Mouse (Mus musculus) kidney, embryonic 14.5 days (tissue): ENCODE data around the gene Mfap3. TPM values are rescaled to one million over a fixed set of nuclear protein-coding genes. Genes with fewer than 3 reads are reported as not detected.

Experiments
- ATAC-seq: fragments of 200-750 bp; cut with Nextera tagmentation; 2 replicates; pipeline ENCODE4 v1.8.0; 2017; ENCODE audit warnings: moderate number of reproducible peaks, mild to moderate bottlenecking, moderate TSS enrichment, moderate library complexity; ENCODE audit not compliant: low FRiP score, low TSS enrichment
- H3K27ac ChIP-seq: fragments of 300-500 bp; sonication (generic); 2 replicates; pipeline ENCODE4 v1.5.1; 2014; ENCODE audit warnings: low read depth, mild to moderate bottlenecking, low read length, moderate library complexity, mixed read lengths
- H3K27me3 ChIP-seq: fragments of 300-500 bp; sonication (generic); 2 replicates; pipeline ENCODE4 v1.6.1; 2014; ENCODE audit warnings: mild to moderate bottlenecking, low read length; ENCODE audit not compliant: control insufficient read depth, insufficient read depth
- H3K36me3 ChIP-seq: fragments of 300-500 bp; sonication (generic); 2 replicates; pipeline ENCODE4 v1.6.1; 2014; ENCODE audit warnings: low read length, mixed read lengths; ENCODE audit not compliant: control insufficient read depth, insufficient read depth
- H3K4me1 ChIP-seq: fragments of 300-500 bp; sonication (generic); 2 replicates; pipeline ENCODE4 v1.6.1; 2014; ENCODE audit warnings: low read length, mixed read lengths; ENCODE audit not compliant: control insufficient read depth, insufficient read depth
- H3K4me2 ChIP-seq: fragments of 300-500 bp; sonication (generic); replicated peaks from 2 replicates; pipeline ENCODE4 v1.6.1; 2014; ENCODE audit warnings: low read depth, mild to moderate bottlenecking, low read length
- H3K4me3 ChIP-seq: fragments of 300-500 bp; sonication (generic); 2 replicates; pipeline ENCODE4 v1.5.1; 2014; ENCODE audit warnings: mild to moderate bottlenecking, low read length
- H3K9ac ChIP-seq: fragments of 300-500 bp; sonication (generic); 2 replicates; pipeline ENCODE4 v1.6.1; 2014; ENCODE audit warnings: low read depth, mild to moderate bottlenecking, low read length, moderate library complexity
- H3K9me3 ChIP-seq: fragments of 300-500 bp; sonication (generic); 2 replicates; pipeline ENCODE4 v1.6.1; 2016; ENCODE audit warnings: low read length; ENCODE audit not compliant: control insufficient read depth
- WGBS: fragments of 180-500 bp; shearing (Covaris S2); extraction: QIAGEN DNeasy Blood & Tissue Kit; methylation state at CpG from one replicate; pipeline ENCODE4 v1.1.7; 2014; 5-methylcytosine and 5-hydroxymethylcytosine counted together
- polyA plus RNA-seq: library from polyadenylated mRNA; unstranded; fragments of >200 nt; fragmentation: Nextera tagmentation; extraction: Ambion mirVana; gene quantifications from 2 replicates; pipeline ENCODE4 v1.2.1, GENCODE M21; 2014

Gene Mfap3
- 39.6 and 52.6 TPM in 2 replicates for polyA plus RNA-seq

GRCm38 (mm10) chr11:57518091-57518750 is at the start of gene Mfap3, which contains the start of gene Fam114a2:
TSS of gene Mfap3 (plus strand) at chr11:57518664.
TSS of gene Fam114a2 (minus strand) at chr11:57518617.
- WGBS: under 1% methylated on average over 58 of the region's 59 CpGs
- no peaks in the 10 kb centered on the region for H3K9me3 ChIP-seq
- H3K4me3 ChIP-seq: peak within 1 kb of the TSS; percentile 74
- H3K27me3 ChIP-seq: no peaks in the 10 kb centered on the region
- peak within 1 kb of the TSS; percentile 49 for H3K27ac ChIP-seq
- peaks cover 8% of the 10 kb centered on the region; the same call in 1 of the 2 replicates for H3K36me3 ChIP-seq
- peak within 1 kb of the TSS; percentile 81 for H3K9ac ChIP-seq
- H3K4me1 ChIP-seq: peaks cover 15% of the 10 kb centered on the region
- H3K4me2 ChIP-seq: peak within 1 kb of the TSS; percentile 40
- peak; percentile 96 for ATAC-seq

DNA sequence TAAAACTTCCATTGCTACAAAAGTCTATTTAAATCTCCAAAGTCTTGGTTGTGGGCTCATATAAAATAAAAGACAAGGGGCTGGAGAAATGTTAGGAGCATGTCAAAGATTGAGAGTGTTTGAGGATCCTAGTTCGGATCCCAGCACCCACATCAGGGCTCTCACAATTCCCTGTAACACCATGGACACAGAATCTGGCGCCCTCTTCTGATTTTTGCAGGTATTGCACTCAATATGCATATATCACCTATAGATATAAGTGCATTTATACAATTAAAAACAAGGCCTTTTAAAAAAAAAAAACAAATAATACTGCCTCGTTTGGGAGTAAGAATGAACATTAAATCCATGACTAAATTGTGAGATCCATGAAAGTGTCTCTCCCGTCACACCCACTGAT is 49.8 kb upstream of the Mfap3 start:
- whole genome bisulfite sequencing: 72% methylated on average over 4 of the region's 4 CpGs
- H3K27ac ChIP-seq: no peak overlapping the region
- H3K9ac ChIP-seq: no peak overlapping the region
- H3K4me2 ChIP-seq: no peak overlapping the region
- no peaks in the 10 kb centered on the region for H3K36me3 ChIP-seq
- H3K4me1 ChIP-seq: no peaks in the 10 kb centered on the region
- no peak overlapping the region for H3K4me3 ChIP-seq
- H3K27me3 ChIP-seq: no peaks in the 10 kb centered on the region
- H3K9me3 ChIP-seq: peaks cover 3% of the 10 kb centered on the region; the same call in 1 of the 2 replicates
- ATAC-seq: no peak

DNA sequence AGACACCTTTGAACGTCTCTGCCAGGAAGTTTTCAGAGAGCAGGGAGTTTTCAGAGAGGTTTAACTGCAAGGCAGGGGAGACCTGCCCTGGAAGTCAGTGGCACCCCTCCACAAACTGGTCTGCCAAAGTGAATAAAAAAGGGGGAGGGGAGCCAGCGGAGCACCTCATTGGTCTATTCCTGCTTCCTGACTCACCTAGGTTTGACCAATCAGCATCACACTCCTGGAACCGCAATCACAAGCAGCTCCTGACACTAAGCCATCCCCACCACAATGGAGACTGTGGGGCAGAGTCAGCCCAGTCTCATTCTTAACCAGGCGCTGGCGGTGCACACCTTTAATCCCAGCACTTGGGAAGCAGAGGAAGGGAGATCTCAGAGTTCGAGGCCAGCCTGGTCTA is 48.4 kb upstream of the Mfap3 start:
- Histone ChIP-seq H3K27ac (no peak overlapping the region), H3K27me3 (no peaks in the 10 kb centered on the region), H3K9me3 (peaks cover 3% of the 10 kb centered on the region; the same call in 1 of the 2 replicates), H3K4me1 (no peaks in the 10 kb centered on the region), H3K4me2 (no peak overlapping the region), H3K4me3 (no peak overlapping the region), H3K9ac (no peak overlapping the region), H3K36me3 (no peaks in the 10 kb centered on the region)
- no peak for ATAC-seq
- 58% methylated on average over 6 of the region's 6 CpGs for WGBS

DNA sequence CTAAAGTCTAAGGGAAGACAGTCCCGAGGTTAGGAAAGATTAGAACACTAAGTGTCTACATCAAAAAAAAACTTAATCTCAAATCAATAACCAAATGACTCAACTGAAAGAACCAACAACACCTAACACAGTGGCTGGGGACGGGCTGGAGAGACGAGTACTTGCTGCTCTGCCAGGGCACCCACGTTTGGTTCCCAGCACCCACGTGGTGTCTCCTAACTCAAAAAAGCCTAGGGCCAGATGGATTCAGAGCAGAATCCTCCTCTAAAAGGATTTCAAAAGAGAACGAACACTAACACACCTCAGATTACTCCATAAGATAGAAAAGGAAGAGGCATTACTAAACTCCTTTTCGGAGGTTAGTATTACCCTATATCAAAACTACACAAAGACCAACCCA is 47.5 kb upstream of the Mfap3 start:
- ATAC-seq: no peak
- no peaks in the 10 kb centered on the region for H3K4me1 ChIP-seq
- no peak overlapping the region for H3K4me3 ChIP-seq
- H3K4me2 ChIP-seq: no peak overlapping the region
- peaks cover 3% of the 10 kb centered on the region; the same call in 1 of the 2 replicates for H3K9me3 ChIP-seq
- WGBS: 89% methylated on average over 7 of the region's 7 CpGs
- H3K27ac ChIP-seq: no peak overlapping the region
- H3K27me3 ChIP-seq: no peaks in the 10 kb centered on the region
- no peaks in the 10 kb centered on the region for H3K36me3 ChIP-seq
- no peak overlapping the region for H3K9ac ChIP-seq

DNA sequence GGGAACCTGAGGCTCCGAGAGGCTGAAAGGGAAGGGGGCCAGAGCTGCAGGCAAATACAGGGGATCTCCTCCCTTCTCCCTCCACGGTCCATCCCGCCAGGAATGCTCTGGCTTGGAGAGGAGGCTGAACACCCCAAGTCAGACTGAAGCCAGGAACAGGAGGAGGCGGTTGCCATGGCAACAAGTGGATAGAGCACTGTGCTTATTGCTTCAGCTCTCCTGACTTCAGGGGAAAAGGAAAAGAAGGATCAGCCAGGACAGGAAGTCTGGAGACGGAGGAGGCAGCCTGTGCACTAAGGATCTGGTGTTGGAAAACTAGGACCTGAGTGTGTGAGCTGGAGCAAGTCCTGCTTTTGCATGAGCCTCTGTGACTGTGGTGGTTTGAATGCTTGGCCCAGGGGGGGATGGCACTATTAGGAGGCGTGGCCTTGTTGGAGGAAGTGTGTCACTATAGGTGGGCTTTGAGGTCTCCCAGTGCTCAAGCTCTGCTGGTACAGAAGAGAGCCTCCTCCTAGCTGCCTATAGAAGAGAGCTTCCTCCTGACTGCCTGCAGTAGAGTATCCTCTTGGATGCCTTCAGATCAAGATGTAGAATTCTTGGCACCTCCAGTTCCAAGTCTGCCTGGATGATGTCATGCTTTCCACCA is 44.0 kb upstream of the Mfap3 start:
- no peak overlapping the region for H3K4me2 ChIP-seq

GRCm38 (mm10) chr11:57475119-57475518 is 43.3 kb upstream of the Mfap3 start:
- no peak overlapping the region for H3K27ac ChIP-seq
- H3K27me3 ChIP-seq: no peaks in the 10 kb centered on the region
- no peak overlapping the region for H3K9ac ChIP-seq
- WGBS: 62% methylated on average over 6 of the region's 6 CpGs
- no peaks in the 10 kb centered on the region for H3K4me1 ChIP-seq
- no peak for ATAC-seq
- no peaks in the 10 kb centered on the region for H3K36me3 ChIP-seq
- H3K4me3 ChIP-seq: no peak overlapping the region
- no peak overlapping the region for H3K4me2 ChIP-seq
- no peaks in the 10 kb centered on the region for H3K9me3 ChIP-seq

More for the DNA sequence above, 44.0 kb upstream of the Mfap3 start:
- H3K4me1 ChIP-seq: no peaks in the 10 kb centered on the region
- H3K9ac ChIP-seq: no peak overlapping the region
- H3K27me3 ChIP-seq: no peaks in the 10 kb centered on the region
- WGBS: 73% methylated on average over 6 of the region's 6 CpGs
- ATAC-seq: 0 out of 2 replicates have a peak, but pooled peaks have one; percentile 20
- no peaks in the 10 kb centered on the region for H3K9me3 ChIP-seq
- no peak overlapping the region for H3K27ac ChIP-seq
- H3K36me3 ChIP-seq: no peaks in the 10 kb centered on the region
- H3K4me3 ChIP-seq: no peak overlapping the region

GRCm38 (mm10) chr11:57478077-57478476 is 40.4 kb upstream of the Mfap3 start:
- ATAC-seq: no peak
- whole genome bisulfite sequencing: 92% methylated on average over 5 of the region's 5 CpGs
- Histone ChIP-seq H3K4me3 (no peak overlapping the region), H3K27me3 (no peaks in the 10 kb centered on the region), H3K27ac (no peak overlapping the region), H3K9ac (no peak overlapping the region), H3K4me2 (no peak overlapping the region), H3K9me3 (no peaks in the 10 kb centered on the region), H3K36me3 (peaks cover 9% of the 10 kb centered on the region; the same call in 1 of the 2 replicates), H3K4me1 (no peaks in the 10 kb centered on the region)

DNA sequence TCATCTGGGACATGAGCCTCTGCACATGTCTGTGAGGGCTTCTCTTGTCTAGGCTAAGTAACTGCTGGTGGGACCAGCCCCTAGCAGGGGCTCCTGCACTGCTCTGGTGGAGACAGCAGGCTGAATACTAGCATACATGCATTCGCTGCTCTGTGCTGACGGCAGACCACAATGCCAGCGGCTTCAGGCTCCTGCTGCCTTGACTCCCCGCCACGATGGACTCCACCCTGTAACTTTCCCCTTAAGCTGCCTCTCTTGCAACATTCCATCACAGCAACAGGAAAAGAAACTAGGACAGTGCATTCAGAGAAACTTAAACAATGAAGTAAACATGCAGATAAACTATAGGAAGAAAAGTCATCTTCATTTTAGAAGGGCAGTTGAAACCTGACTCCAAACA is 30.0 kb upstream of the Mfap3 start:
- Histone ChIP-seq H3K27ac (no peak overlapping the region), H3K4me1 (no peaks in the 10 kb centered on the region), H3K9ac (no peak overlapping the region), H3K4me2 (no peak overlapping the region), H3K9me3 (no peaks in the 10 kb centered on the region), H3K4me3 (no peak overlapping the region), H3K36me3 (peaks cover 54% of the 10 kb centered on the region), H3K27me3 (no peaks in the 10 kb centered on the region)
- no peak for ATAC-seq
- 85% methylated on average over 5 of the region's 5 CpGs for WGBS

DNA sequence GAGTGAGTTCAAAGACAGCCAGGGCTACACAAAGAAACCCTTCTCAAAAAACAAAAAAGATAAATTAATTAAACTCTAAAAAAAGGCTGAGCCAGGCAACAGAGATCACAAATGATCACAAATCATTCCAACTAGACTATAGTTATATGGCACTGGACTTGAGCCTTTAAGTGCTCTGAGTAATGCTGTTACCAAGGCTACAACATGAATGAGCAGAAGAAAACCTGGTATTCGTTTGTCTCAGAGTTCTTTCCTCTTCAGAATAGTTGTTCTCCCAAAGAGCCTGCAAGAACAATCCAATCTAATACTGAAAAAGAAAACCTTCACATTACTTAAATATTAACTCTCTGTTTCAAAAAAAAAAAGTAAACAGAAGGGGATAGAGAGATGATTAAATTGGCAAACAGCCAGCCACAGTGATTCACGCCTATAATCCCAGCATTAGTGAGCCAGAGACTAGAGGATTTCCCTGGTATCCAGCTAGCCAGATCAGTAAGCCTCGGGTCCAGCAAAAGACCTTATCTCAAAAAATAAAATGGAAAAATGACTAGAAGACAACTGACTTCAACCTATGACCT is 21.9 kb upstream of the Mfap3 start:
- H3K9me3 ChIP-seq: no peaks in the 10 kb centered on the region
- ATAC-seq: no peak
- peaks cover 67% of the 10 kb centered on the region for H3K36me3 ChIP-seq

More for the DNA sequence above, 21.9 kb upstream of the Mfap3 start:
- Histone ChIP-seq H3K4me3 (no peak overlapping the region), H3K27me3 (no peaks in the 10 kb centered on the region), H3K9ac (no peak overlapping the region), H3K4me2 (no peak overlapping the region), H3K27ac (no peak overlapping the region), H3K4me1 (no peaks in the 10 kb centered on the region)
- WGBS: 87% methylated on average over 3 of the region's 3 CpGs
